Mouse (Mus musculus) neural tube, embryonic 10.5 days (tissue): ENCODE results near the gene Ntrk1.

Source experiments
- DNase-seq: peaks from one replicate; pipeline ENCODE4 v3.0.0-alpha.2; 2017; ENCODE audit warnings: low spot score; ENCODE audit errors: extremely low spot score

Gene Ntrk1

GRCm38 (mm10) chr3:87785626-87786214 is 9.2 kb downstream of the Ntrk1 start:
- DNase-seq: no peak

- no peak for DNase-seq
Observed at GRCm38 (mm10) chr3:87785156-87785555, 9.8 kb downstream of the Ntrk1 start.

GRCm38 (mm10) chr3:87783282-87784023 is 11.5 kb downstream of the Ntrk1 start:
- DNase-seq: no peak

GRCm38 (mm10) chr3:87779086-87779485 is 15.9 kb downstream of the Ntrk1 start:
- no peak for DNase-seq

GRCm38 (mm10) chr3:87778283-87778682 is 16.7 kb downstream of the Ntrk1 start:
- no peak for DNase-seq

GRCm38 (mm10) chr3:87771088-87771487 is 23.9 kb downstream of the Ntrk1 start:
- no peak for DNase-seq

GRCm38 (mm10) chr3:87770280-87770679 is 24.7 kb downstream of the Ntrk1 start:
- DNase-seq: peak; percentile 50

- DNase-seq: no peak
Observed at GRCm38 (mm10) chr3:87769506-87769905, 25.5 kb downstream of the Ntrk1 start.

GRCm38 (mm10) chr3:87768844-87769243 is 26.1 kb downstream of the Ntrk1 start:
- peak; percentile 87 for DNase-seq

- DNase-seq: no peak
Observed at GRCm38 (mm10) chr3:87768431-87768830, 26.5 kb downstream of the Ntrk1 start.

- DNase-seq: no peak
Observed at GRCm38 (mm10) chr3:87767764-87768163, 27.2 kb downstream of the Ntrk1 start.

- no peak for DNase-seq
Observed at GRCm38 (mm10) chr3:87766284-87766667, 28.7 kb downstream of the Ntrk1 start.

GRCm38 (mm10) chr3:87765631-87766283 is 29.2 kb downstream of the Ntrk1 start:
- no peak for DNase-seq

GRCm38 (mm10) chr3:87765091-87765490 is 29.9 kb downstream of the Ntrk1 start:
- peak; percentile 51 for DNase-seq

GRCm38 (mm10) chr3:87764506-87764905 is 30.5 kb downstream of the Ntrk1 start:
- DNase-seq: no peak

- no peak for DNase-seq
Observed at GRCm38 (mm10) chr3:87763683-87764289, 31.2 kb downstream of the Ntrk1 start.

GRCm38 (mm10) chr3:87763202-87763601 is 31.8 kb downstream of the Ntrk1 start:
- DNase-seq: no peak

- no peak for DNase-seq
Observed at GRCm38 (mm10) chr3:87761408-87762375, 33.3 kb downstream of the Ntrk1 start.

GRCm38 (mm10) chr3:87758641-87759040 is 36.3 kb downstream of the Ntrk1 start:
- no peak for DNase-seq

GRCm38 (mm10) chr3:87756488-87756887 is 38.5 kb downstream of the Ntrk1 start:
- no peak for DNase-seq

GRCm38 (mm10) chr3:87755964-87756363 is 39.0 kb downstream of the Ntrk1 start:
- peak; percentile 91 for DNase-seq
